ENCODE assay signal across 23 mouse cellular contexts in genomic region chr11:68486093-68486492, GRCm38 (mm10). TPM values are rescaled to one million over a fixed set of nuclear protein-coding genes. Genes with fewer than 3 reads are reported as not detected.
DNase-seq lines count a peak whose midpoint lies in the region; ATAC-seq and TF ChIP-seq lines count a peak whose summit lies in the region.
"Had no signal": no experiment of that assay in that cellular context is flagged by ENCODE, and none has a peak within 500 bp of the region (broad histone marks: within the 10 kb centered on the region; RNA-seq: fewer than 3 reads in every experiment).

No protein-coding gene starts in this region.

- no peak overlapping the region for H3K27ac ChIP-seq in hindbrain, postnatal 0 days
- H3K27ac ChIP-seq in hindbrain, embryonic 16.5 days (ENCODE audit: low read depth, low read length) = no peak overlapping the region
- no peak overlapping the region for H3K27ac ChIP-seq in liver, postnatal 0 days (ENCODE audit: low read depth)
- H3K27ac ChIP-seq in MEL (ENCODE audit: control insufficient read depth, low read depth, low read length) = no peak overlapping the region
- H3K27ac ChIP-seq in brown adipose tissue, adult 24 weeks (replicated peaks; ENCODE audit: low read depth, low read length) = 0 out of 2 replicates have a peak overlapping the region, but pooled peaks have one; percentile 43
- H3K27ac ChIP-seq: embryonic facial prominence, embryonic 15.5 days had no signal

- no peak overlapping the region for H3K4me3 ChIP-seq in hindbrain, postnatal 0 days (ENCODE audit: low read length)
- no peak overlapping the region for H3K4me3 ChIP-seq in hindbrain, embryonic 16.5 days (ENCODE audit: low read length)
- H3K4me3 ChIP-seq in liver, postnatal 0 days (ENCODE audit: low read depth, low read length) = no peak overlapping the region
- no peak overlapping the region for H3K4me3 ChIP-seq in MEL (ENCODE audit: control insufficient read depth in 1 of 2, insufficient read depth in 1 of 2, low read depth in 2 of 2, low read length in 2 of 2)
- H3K4me3 ChIP-seq in brown adipose tissue, adult 24 weeks (ENCODE audit: insufficient read depth, low read depth, low read length) = no peak overlapping the region
- H3K4me3 ChIP-seq: embryonic facial prominence, embryonic 15.5 days; forebrain, embryonic 15.5 days; megakaryocyte, embryonic 14.5 days; myocyte had no signal

- H3K9ac ChIP-seq in hindbrain, postnatal 0 days (replicated peaks; ENCODE audit: low read length) = no peak overlapping the region
- H3K9ac ChIP-seq in hindbrain, embryonic 16.5 days (ENCODE audit: low read depth, low read length) = no peak overlapping the region
- no peak overlapping the region for H3K9ac ChIP-seq in liver, postnatal 0 days (replicated peaks)
- no peak overlapping the region for H3K9ac ChIP-seq in MEL (ENCODE audit: control insufficient read depth, low read depth, low read length, poor library complexity, severe bottlenecking)
- H3K9ac ChIP-seq: embryonic facial prominence, embryonic 15.5 days; forebrain, embryonic 15.5 days had no signal

- no peaks in the 10 kb centered on the region for H3K36me3 ChIP-seq in hindbrain, postnatal 0 days (ENCODE audit: insufficient read depth, low read length)
- H3K36me3 ChIP-seq in hindbrain, embryonic 16.5 days (ENCODE audit: control insufficient read depth, insufficient read depth, low read length) = no peaks in the 10 kb centered on the region
- no peaks in the 10 kb centered on the region for H3K36me3 ChIP-seq in liver, postnatal 0 days (replicated peaks; ENCODE audit: insufficient read depth, low read length)
- H3K36me3 ChIP-seq in MEL (ENCODE audit: control insufficient read depth in 1 of 2, insufficient read depth in 2 of 2, low read length in 2 of 2) = peaks cover 0 to 3% of the 10 kb centered on the region in 2 experiments; a peak in 2 of 4 replicates
- H3K36me3 ChIP-seq: embryonic facial prominence, embryonic 15.5 days; forebrain, embryonic 15.5 days had no signal

- DNase-seq in hindbrain, postnatal 0 days (ENCODE audit: low spot score) = no peak
- no peak for DNase-seq in liver, postnatal 0 days
- DNase-seq in liver (no peak), MEL (ENCODE audit: low read depth, low spot score) (no peak)
- DNase-seq: adrenal gland, postnatal 10 days; B cell, adult 2 months; cerebellum, adult 9-10 months; gastrocnemius, postnatal 14 days; kidney, adult 2 months; layer of hippocampus, postnatal 36 days; lung, postnatal 36 days; midbrain, embryonic 14.5 days; right cerebral cortex, adult 18-20 months; right cerebral cortex, postnatal 4 days; thymus, postnatal 36 days had no signal

- no peak for TF ChIP-seq POLR2A in MEL (IDR thresholded peaks at IDR 0.05; ENCODE audit: control insufficient read depth in 1 of 2, insufficient read depth in 1 of 2, low read depth in 1 of 2, low read length in 2 of 2, poor library complexity in 1 of 2)

- H3K79me2 ChIP-seq in MEL (ENCODE audit: control insufficient read depth, insufficient read depth, low read length, poor library complexity) = no peaks in the 10 kb centered on the region

- ATAC-seq in hindbrain, postnatal 0 days = no peak
- no peak for ATAC-seq in hindbrain, embryonic 16.5 days
- ATAC-seq in liver, postnatal 0 days = no peak
- no peak for ATAC-seq in erythroblast, adult 5-6 weeks (replicated peaks; ENCODE audit: low FRiP score, poor library complexity, severe bottlenecking)
- ATAC-seq: activated CD4-positive, CD25-positive, alpha-beta regulatory T cell, adult 4 months had no signal

- no peak overlapping the region for H3K4me2 ChIP-seq in hindbrain, postnatal 0 days (ENCODE audit: low read depth, low read length)
- H3K4me2 ChIP-seq in hindbrain, embryonic 16.5 days (ENCODE audit: low read length) = no peak overlapping the region
- no peak overlapping the region for H3K4me2 ChIP-seq in liver, postnatal 0 days (ENCODE audit: low read depth, low read length)
- H3K4me2 ChIP-seq: embryonic facial prominence, embryonic 15.5 days; forebrain, embryonic 15.5 days had no signal

- no peaks in the 10 kb centered on the region for H3K4me1 ChIP-seq in hindbrain, postnatal 0 days (ENCODE audit: insufficient read depth, low read length)
- H3K4me1 ChIP-seq in hindbrain, embryonic 16.5 days (ENCODE audit: control insufficient read depth, insufficient read depth, low read depth, low read length) = no peaks in the 10 kb centered on the region; the same call in 1 of the 2 replicates
- H3K4me1 ChIP-seq in liver, postnatal 0 days (ENCODE audit: insufficient read depth) = no peaks in the 10 kb centered on the region
- H3K4me1 ChIP-seq in MEL (ENCODE audit: control insufficient read depth in 1 of 2, insufficient read depth in 2 of 2, low read length in 2 of 2) = peaks cover 3 to 11% of the 10 kb centered on the region in 2 experiments; a peak in 3 of 4 replicates
- H3K4me1 ChIP-seq in brown adipose tissue, adult 24 weeks (ENCODE audit: control insufficient read depth, insufficient read depth, insufficient read length, low read length) = no peaks in the 10 kb centered on the region
- H3K4me1 ChIP-seq: embryonic facial prominence, embryonic 15.5 days had no signal

- TF ChIP-seq CTCF in hindbrain, postnatal 0 days (IDR thresholded peaks at IDR 0.05; ENCODE audit: low read depth) = peak; percentile 40; the same call in 1 of the 2 replicates
- peak; percentile 27 for TF ChIP-seq CTCF in liver, postnatal 0 days (IDR thresholded peaks at IDR 0.05; ENCODE audit: low read depth)
- no peak for TF ChIP-seq CTCF in MEL (IDR thresholded peaks at IDR 0.05 in 2 of 3, conservative IDR thresholded peaks at IDR 0.05 in 1 of 3; ENCODE audit: control insufficient read depth in 1 of 3, insufficient read depth in 1 of 3, low read depth in 2 of 3, low read length in 3 of 3, poor library complexity in 1 of 3, severe bottlenecking in 1 of 3)

- H3K27me3 ChIP-seq in hindbrain, postnatal 0 days (ENCODE audit: insufficient read depth, low read length) = no peaks in the 10 kb centered on the region
- H3K27me3 ChIP-seq in hindbrain, embryonic 16.5 days (replicated peaks; ENCODE audit: control insufficient read depth, insufficient read depth, low read length) = no peaks in the 10 kb centered on the region
- 0 out of 2 replicates have a peak, but pooled peaks cover 3% of the 10 kb centered on the region for H3K27me3 ChIP-seq in liver, postnatal 0 days (ENCODE audit: insufficient read depth, low read length)
- H3K27me3 ChIP-seq in MEL (ENCODE audit: control insufficient read depth in 1 of 2, insufficient read depth in 2 of 2, low read length in 2 of 2) = no peaks in the 10 kb centered on the region
- H3K27me3 ChIP-seq: embryonic facial prominence, embryonic 15.5 days; forebrain, embryonic 15.5 days had no signal

- TF ChIP-seq EP300 in liver, postnatal 0 days (IDR thresholded peaks at IDR 0.05; ENCODE audit: low read depth) = no peak
- no peak for TF ChIP-seq EP300 in MEL (IDR thresholded peaks at IDR 0.05; ENCODE audit: low read depth in 1 of 2, low read length in 2 of 2)

- H3K9me3 ChIP-seq in hindbrain, postnatal 0 days (ENCODE audit: low read length) = no peaks in the 10 kb centered on the region
- no peaks in the 10 kb centered on the region for H3K9me3 ChIP-seq in hindbrain, embryonic 16.5 days (ENCODE audit: control insufficient read depth, low read length)
- no peaks in the 10 kb centered on the region for H3K9me3 ChIP-seq in liver, postnatal 0 days (ENCODE audit: low read length)
- H3K9me3 ChIP-seq in MEL (replicated peaks; ENCODE audit: insufficient read depth, low read length) = no peaks in the 10 kb centered on the region
- H3K9me3 ChIP-seq: embryonic facial prominence, embryonic 15.5 days; forebrain, embryonic 15.5 days; megakaryocyte, embryonic 14.5 days had no signal

- no peak for TF ChIP-seq RAD21 in MEL (IDR thresholded peaks at IDR 0.05; ENCODE audit: low read depth, low read length)

- 95% methylated on average over 3 of the region's 3 CpGs for WGBS in hindbrain, postnatal 0 days
- whole genome bisulfite sequencing in hindbrain, embryonic 16.5 days = 95% methylated on average over 3 of the region's 3 CpGs
- 87% methylated on average over 3 of the region's 3 CpGs for WGBS in liver, postnatal 0 days (ENCODE audit: insufficient replicate concordance)

TF ChIP-seq in MEL, 35 proteins besides CTCF, POLR2A, EP300 and RAD21:
- TF ChIP-seq SMC3 (IDR thresholded peaks at IDR 0.05; ENCODE audit: low read depth, low read length) (0 out of 2 replicates have a peak, but pooled peaks have one; percentile 2), MAX (IDR thresholded peaks at IDR 0.05; ENCODE audit: low read length) (no peak)
TF ChIP-seq in MEL: peak in this region for 1.

RNA-seq across cellular contexts. Expression of gene Pik3r6, which starts 16.7 kb away (rescaled TPM):
- total RNA-seq in hindbrain, postnatal 0 days (2014; rRNA removed) = 1.5 and 2.7 TPM in 2 replicates
- 1.3 and 1.7 TPM in 2 replicates for polyA plus RNA-seq in hindbrain, postnatal 0 days (2015; fragmentation: Nextera tagmentation; extraction: Ambion mirVana)
- 1.8 and 2.1 TPM in 2 replicates for polyA plus RNA-seq in hindbrain, embryonic 16.5 days (2015; fragmentation: Nextera tagmentation; extraction: Ambion mirVana)
- 2.4 and 2.5 TPM in 2 replicates for polyA plus RNA-seq in liver, postnatal 0 days (2015; fragmentation: Nextera tagmentation; extraction: Ambion mirVana)
- 0.36 and 0.42 TPM in 2 replicates for total RNA-seq in MEL (2012; rRNA removed)
- polyA plus RNA-seq in MEL (2012; ENCODE audit: insufficient read depth in 1 of 2, insufficient read length in 2 of 2, low read depth in 1 of 2, low replicate concordance in 2 of 2, missing spikeins in 1 of 2) = 1 to 10 TPM in 1 of 2 experiments, not detected in 1; 1.5 TPM
- 1.7 and 3.3 TPM in 2 replicates for polyA plus RNA-seq in brown adipose tissue, adult 24 weeks (2012; ENCODE audit: insufficient read depth, insufficient read length, missing spikeins)
- total RNA-seq in erythroblast, adult 5-6 weeks (2015; ENCODE audit: low replicate concordance) = 1.7 and 2.1 TPM in 2 replicates
- total RNA-seq in erythroblast, adult 5-6 weeks (2017; ENCODE audit: low replicate concordance) = 3.6 and 4.8 TPM in 2 replicates
- polyA plus RNA-seq: activated CD4-positive, CD25-positive, alpha-beta regulatory T cell, adult 4 months had no signal

RNA-seq across cellular contexts. Expression of gene Pik3r5, which starts 54.2 kb away (rescaled TPM):
- total RNA-seq in hindbrain, postnatal 0 days (2014; rRNA removed) = 1.4 and 2.5 TPM in 2 replicates
- 0.34 and 0.65 TPM in 2 replicates for polyA plus RNA-seq in hindbrain, postnatal 0 days (2015; fragmentation: Nextera tagmentation; extraction: Ambion mirVana)
- polyA plus RNA-seq in hindbrain, embryonic 16.5 days (2015; fragmentation: Nextera tagmentation; extraction: Ambion mirVana) = 0.26 and 0.44 TPM in 2 replicates
- polyA plus RNA-seq in liver, postnatal 0 days (2015; fragmentation: Nextera tagmentation; extraction: Ambion mirVana) = 0.82 and 0.86 TPM in 2 replicates
- 3.1 and 3.2 TPM in 2 replicates for total RNA-seq in MEL (2012; rRNA removed)
- 1 to 10 TPM in 1 of 2 experiments, not detected in 1; 5.7 TPM for polyA plus RNA-seq in MEL (2012; ENCODE audit: insufficient read depth in 1 of 2, insufficient read length in 2 of 2, low read depth in 1 of 2, low replicate concordance in 2 of 2, missing spikeins in 1 of 2)
- polyA plus RNA-seq in brown adipose tissue, adult 24 weeks (2012; ENCODE audit: insufficient read depth, insufficient read length, missing spikeins) = 0.75 and 1.5 TPM in 2 replicates
- total RNA-seq in erythroblast, adult 5-6 weeks (2015; ENCODE audit: low replicate concordance) = 8.3 and 12.5 TPM in 2 replicates
- 2.5 and 7.2 TPM in 2 replicates for total RNA-seq in erythroblast, adult 5-6 weeks (2017; ENCODE audit: low replicate concordance)

Comparison
In these comparisons a context has a peak if more than half of its experiments do, and no peak if none do; other contexts are left out.
1. CTCF ChIP-seq: peak in hindbrain, postnatal 0 days (single experiment) and liver, postnatal 0 days (single experiment); none in MEL (0 of 3).